Mouse (Mus musculus): ENCODE results near the gene Hoxd9. TPM values are rescaled to one million over a fixed set of nuclear protein-coding genes. Genes with fewer than 3 reads are reported as not detected.

Gene Hoxd9
- polyA plus RNA-seq, 1 experiment from 2014 or later = not detected

DNA sequence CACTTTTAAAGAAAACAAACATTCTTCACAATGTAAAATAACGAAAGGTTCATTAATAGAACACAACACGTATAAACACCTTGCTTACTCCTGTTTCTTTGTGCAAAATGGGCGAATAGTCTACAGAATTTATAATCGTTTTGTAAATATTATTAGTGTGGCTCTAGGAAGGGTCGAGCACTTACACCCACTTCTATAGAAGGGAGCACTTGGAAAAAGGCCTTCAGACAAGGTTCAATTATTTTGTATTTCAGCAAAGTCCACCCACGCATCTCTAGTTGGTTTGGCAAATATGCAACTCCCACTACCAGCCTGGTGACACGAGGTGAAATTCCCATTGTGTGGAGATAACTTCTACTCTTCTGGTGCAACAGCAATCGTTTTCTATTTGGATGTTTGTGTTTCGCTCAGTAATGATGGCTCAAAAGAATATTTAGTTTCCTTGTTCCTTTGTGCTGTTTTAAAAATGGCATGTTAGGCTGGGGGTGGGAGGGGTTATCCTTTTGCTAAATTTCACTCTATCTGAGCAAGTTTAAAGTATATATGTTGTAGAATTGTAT, 51.0 kb downstream of the Hoxd9 start:
- WGBS = 3% methylated on average over 9 of the region's 9 CpGs
- no peak overlapping the region for H3K4me3 ChIP-seq (ENCODE audit: low read depth, low read length)
- ATAC-seq (ENCODE audit: low FRiP score) (no peak), DNase-seq (ENCODE audit: low spot score, missing footprints) (peak; percentile 95)
- H3K36me3 ChIP-seq (ENCODE audit: control insufficient read depth, insufficient read depth, low read length) = no peaks in the 10 kb centered on the region
- no peak overlapping the region for H3K9ac ChIP-seq (ENCODE audit: low read length)
- no peak overlapping the region for H3K4me2 ChIP-seq
- peaks cover 98% of the 10 kb centered on the region for H3K27me3 ChIP-seq (ENCODE audit: control insufficient read depth, insufficient read depth, low read length)
- no peak overlapping the region for H3K27ac ChIP-seq (ENCODE audit: low read depth, low read length)
- no peaks in the 10 kb centered on the region for H3K9me3 ChIP-seq (ENCODE audit: control insufficient read depth, low read length)
- H3K4me1 ChIP-seq (ENCODE audit: control insufficient read depth, insufficient read depth, low read length) = peaks cover 9% of the 10 kb centered on the region

- peak overlapping the region; percentile 42 for H3K4me2 ChIP-seq
- no peaks in the 10 kb centered on the region for H3K36me3 ChIP-seq (ENCODE audit: control insufficient read depth, insufficient read depth, low read length)
- no peak overlapping the region for H3K27ac ChIP-seq (ENCODE audit: low read depth, low read length)
- peaks cover 9% of the 10 kb centered on the region for H3K4me1 ChIP-seq (ENCODE audit: control insufficient read depth, insufficient read depth, low read length)
- H3K9me3 ChIP-seq (ENCODE audit: control insufficient read depth, low read length) = no peaks in the 10 kb centered on the region
- DNase-seq (ENCODE audit: low spot score, missing footprints) (peak; percentile 97), ATAC-seq (ENCODE audit: low FRiP score) (peak; percentile 89)
- H3K9ac ChIP-seq (ENCODE audit: low read length) = peak overlapping the region; percentile 27
- WGBS = 1% methylated on average over 47 of the region's 47 CpGs
- peak overlapping the region; percentile 9 for H3K4me3 ChIP-seq (ENCODE audit: low read depth, low read length)
- peaks cover 98% of the 10 kb centered on the region for H3K27me3 ChIP-seq (ENCODE audit: control insufficient read depth, insufficient read depth, low read length)
These were observed 52.0 kb downstream of the Hoxd9 start for GRCm38 (mm10) chr2:74749337-74750121.

MicroRNA genes within 50 kb of the gene (microRNA counts, 519-probe panel; counts per million panel counts)
- microRNA mmu-miR-10b = not detected

Small RNA genes lying within 50 kb of the gene (microRNA-seq; reads per million reads assigned to microRNA genes)
- not detected for gene Gm44463
- 53.5 reads per million, percentile 47 among the genes with 10 or more reads in this experiment for gene Mir10b

Other genes with a start within 250 kb of the Hoxd9 start
- 56.2 and 58.4 TPM in 2 replicates for gene Lnpk, start 118.3 kb upstream of the Hoxd9 start, polyA plus RNA-seq (2014; fragmentation: Nextera tagmentation; extraction: Ambion mirVana)
- gene Evx2, start 38.2 kb upstream of the Hoxd9 start, polyA plus RNA-seq (2014; fragmentation: Nextera tagmentation; extraction: Ambion mirVana) = 1.5 and 1.9 TPM in 2 replicates
- not detected in 2 replicates for gene Hoxd13, start 29.4 kb upstream of the Hoxd9 start, polyA plus RNA-seq (2014; fragmentation: Nextera tagmentation; extraction: Ambion mirVana)
- gene Hoxd12, start 22.7 kb upstream of the Hoxd9 start, polyA plus RNA-seq (2014; fragmentation: Nextera tagmentation; extraction: Ambion mirVana) = not detected in 2 replicates
- not detected in 2 replicates for gene Hoxd11, start 18.2 kb upstream of the Hoxd9 start, polyA plus RNA-seq (2014; fragmentation: Nextera tagmentation; extraction: Ambion mirVana)
- gene Hoxd10, start 5.8 kb upstream of the Hoxd9 start, polyA plus RNA-seq (2014; fragmentation: Nextera tagmentation; extraction: Ambion mirVana) = not detected in 2 replicates
- gene Hoxd8, start 6.9 kb downstream of the Hoxd9 start, polyA plus RNA-seq (2014; fragmentation: Nextera tagmentation; extraction: Ambion mirVana) = 0.11 TPM in 1 of 2 replicates, not detected in the other
- 0.07 and 0.14 TPM in 2 replicates for gene Hoxd3, start 14.2 kb downstream of the Hoxd9 start, polyA plus RNA-seq (2014; fragmentation: Nextera tagmentation; extraction: Ambion mirVana)
- gene Hoxd4, start 14.2 kb downstream of the Hoxd9 start, polyA plus RNA-seq (2014; fragmentation: Nextera tagmentation; extraction: Ambion mirVana) = not detected in 2 replicates
- not detected in 2 replicates for gene Gm28230, start 29.0 kb downstream of the Hoxd9 start, polyA plus RNA-seq (2014; fragmentation: Nextera tagmentation; extraction: Ambion mirVana)
- gene Hoxd1, start 65.3 kb downstream of the Hoxd9 start, polyA plus RNA-seq (2014; fragmentation: Nextera tagmentation; extraction: Ambion mirVana) = not detected in 2 replicates
- 124 and 130 TPM in 2 replicates for gene Mtx2, start 128.1 kb downstream of the Hoxd9 start, polyA plus RNA-seq (2014; fragmentation: Nextera tagmentation; extraction: Ambion mirVana)